Mouse (Mus musculus) hindbrain, embryonic 12.5 days (tissue): ENCODE results near the gene Dgki. TPM values are rescaled to one million over a fixed set of nuclear protein-coding genes. Genes with fewer than 3 reads are reported as not detected.

Source experiments
- ATAC-seq: fragments of 200-750 bp; cut with Nextera tagmentation; 2 replicates; pipeline ENCODE4 v1.8.0; 2017; ENCODE audit warnings: moderate TSS enrichment; ENCODE audit not compliant: low FRiP score
- H3K27ac ChIP-seq: fragments of 300-500 bp; sonication (generic); 2 replicates; pipeline ENCODE4 v1.5.1; 2016; ENCODE audit warnings: mild to moderate bottlenecking
- H3K27me3 ChIP-seq: fragments of 300-500 bp; sonication (generic); 2 replicates; pipeline ENCODE4 v1.6.1; 2016; ENCODE audit warnings: mild to moderate bottlenecking
- H3K36me3 ChIP-seq: fragments of 300-500 bp; sonication (generic); 2 replicates; pipeline ENCODE4 v1.6.1; 2016; ENCODE audit warnings: mild to moderate bottlenecking
- H3K4me1 ChIP-seq: fragments of 300-500 bp; sonication (generic); 2 replicates; pipeline ENCODE4 v1.6.1; 2016
- H3K4me2 ChIP-seq: fragments of 300-500 bp; sonication (generic); replicated peaks from 2 replicates; pipeline ENCODE4 v1.6.1; 2016; ENCODE audit warnings: mild to moderate bottlenecking
- H3K4me3 ChIP-seq: fragments of 300-500 bp; sonication (generic); 2 replicates; pipeline ENCODE4 v1.5.1; 2016; ENCODE audit warnings: mild to moderate bottlenecking
- H3K9ac ChIP-seq: fragments of 300-500 bp; sonication (generic); 2 replicates; pipeline ENCODE4 v1.6.1; 2016; ENCODE audit warnings: mild to moderate bottlenecking, moderate library complexity
- H3K9me3 ChIP-seq: fragments of 300-500 bp; sonication (generic); replicated peaks from 2 replicates; pipeline ENCODE4 v1.6.1; 2016; ENCODE audit warnings: mild to moderate bottlenecking
- WGBS: fragments of 180-500 bp; shearing (Covaris S2); methylation state at CpG from one replicate; pipeline ENCODE4 v1.1.7; 2016; 5-methylcytosine and 5-hydroxymethylcytosine counted together
- polyA plus RNA-seq: library from polyadenylated mRNA; unstranded; fragments of >200 nt; fragmentation: Nextera tagmentation; extraction: Ambion mirVana; gene quantifications from 2 replicates; pipeline ENCODE4 v1.2.1, GENCODE M21; 2016

Gene Dgki
- polyA plus RNA-seq, 1 experiment from 2014 or later, result 4.2 TPM

- Histone ChIP-seq H3K27ac (no peak overlapping the region), H3K9ac (no peak overlapping the region), H3K4me1 (peaks cover 6% of the 10 kb centered on the region; the same call in 1 of the 2 replicates), H3K27me3 (no peaks in the 10 kb centered on the region), H3K36me3 (no peaks in the 10 kb centered on the region), H3K4me2 (no peak overlapping the region), H3K4me3 (no peak overlapping the region), H3K9me3 (no peaks in the 10 kb centered on the region)
- 94% methylated on average over 3 of the region's 3 CpGs for WGBS
- no peak for ATAC-seq
Observed at GRCm38 (mm10) chr6:36816666-36817065, 483.3 kb downstream of the Dgki start.

GRCm38 (mm10) chr6:36815992-36816391, 484.0 kb downstream of the Dgki start:
- Histone ChIP-seq H3K9ac (no peak overlapping the region), H3K36me3 (no peaks in the 10 kb centered on the region), H3K27ac (no peak overlapping the region), H3K4me3 (no peak overlapping the region), H3K27me3 (no peaks in the 10 kb centered on the region), H3K4me1 (peaks cover 7% of the 10 kb centered on the region), H3K4me2 (no peak overlapping the region), H3K9me3 (no peaks in the 10 kb centered on the region)
- 83% methylated on average over 2 of the region's 2 CpGs for WGBS
- ATAC-seq, result no peak

- 73% methylated on average over 7 of the region's 7 CpGs for WGBS
- no peaks in the 10 kb centered on the region for H3K9me3 ChIP-seq
- no peak for ATAC-seq
- H3K4me3 ChIP-seq, result no peak overlapping the region
- H3K27me3 ChIP-seq, result no peaks in the 10 kb centered on the region
- H3K27ac ChIP-seq, result no peak overlapping the region
- H3K4me1 ChIP-seq, result peaks cover 12% of the 10 kb centered on the region
- H3K4me2 ChIP-seq, result no peak overlapping the region
- no peak overlapping the region for H3K9ac ChIP-seq
- no peaks in the 10 kb centered on the region for H3K36me3 ChIP-seq
Observed at GRCm38 (mm10) chr6:36812666-36813515, 487.1 kb downstream of the Dgki start.

- peak; percentile 20; the same call in 1 of the 2 replicates for ATAC-seq
- Histone ChIP-seq H3K27me3 (no peaks in the 10 kb centered on the region), H3K9me3 (no peaks in the 10 kb centered on the region), H3K4me1 (peaks cover 17% of the 10 kb centered on the region), H3K4me2 (peak overlapping the region; percentile 59), H3K9ac (peak overlapping the region; percentile 79; the same call in 1 of the 2 replicates), H3K36me3 (no peaks in the 10 kb centered on the region), H3K4me3 (peak overlapping the region; percentile 54), H3K27ac (peak overlapping the region; percentile 85)
- 8% methylated on average over 5 of the region's 5 CpGs for WGBS
Observed at GRCm38 (mm10) chr6:36810448-36810847, 489.5 kb downstream of the Dgki start.

GRCm38 (mm10) chr6:36809747-36810285, 490.2 kb downstream of the Dgki start, which contains the start of gene Ptn:
Gene Ptn, minus strand, starts transcription at chr6:36810220.
- Histone ChIP-seq H3K9me3 (no peaks in the 10 kb centered on the region), H3K9ac (peak within 1 kb of the TSS; percentile 79), H3K27ac (peak within 1 kb of the TSS; percentile 85), H3K4me3 (peak within 1 kb of the TSS; percentile 54), H3K4me1 (peaks cover 17% of the 10 kb centered on the region), H3K36me3 (no peaks in the 10 kb centered on the region), H3K4me2 (peak within 1 kb of the TSS; percentile 59), H3K27me3 (no peaks in the 10 kb centered on the region)
- WGBS, result under 1% methylated on average over 15 of the region's 15 CpGs
- peak; percentile 85 for ATAC-seq

- H3K9ac ChIP-seq, result peak overlapping the region; percentile 79
- peak; percentile 61 for ATAC-seq
- no peaks in the 10 kb centered on the region for H3K27me3 ChIP-seq
- H3K4me1 ChIP-seq, result peaks cover 17% of the 10 kb centered on the region
- H3K4me3 ChIP-seq, result peak overlapping the region; percentile 54
- 2% methylated on average over 7 of the region's 7 CpGs for WGBS
- H3K4me2 ChIP-seq, result peak overlapping the region; percentile 59
- H3K9me3 ChIP-seq, result no peaks in the 10 kb centered on the region
- peak overlapping the region; percentile 85 for H3K27ac ChIP-seq
- H3K36me3 ChIP-seq, result no peaks in the 10 kb centered on the region
Observed at GRCm38 (mm10) chr6:36809311-36809726, 490.7 kb downstream of the Dgki start.

GRCm38 (mm10) chr6:36808306-36809058, 491.5 kb downstream of the Dgki start:
- H3K27me3 ChIP-seq, result no peaks in the 10 kb centered on the region
- 20% methylated on average over 7 of the region's 7 CpGs for WGBS
- no peaks in the 10 kb centered on the region for H3K9me3 ChIP-seq
- peak overlapping the region; percentile 54 for H3K4me3 ChIP-seq
- peak overlapping the region; percentile 85; the same call in 1 of the 2 replicates for H3K27ac ChIP-seq
- ATAC-seq, result no peak
- H3K4me1 ChIP-seq, result peaks cover 17% of the 10 kb centered on the region
- peak overlapping the region; percentile 79 for H3K9ac ChIP-seq
- H3K4me2 ChIP-seq, result peak overlapping the region; percentile 59
- no peaks in the 10 kb centered on the region for H3K36me3 ChIP-seq

- Histone ChIP-seq H3K27ac (no peak overlapping the region), H3K27me3 (no peaks in the 10 kb centered on the region), H3K36me3 (no peaks in the 10 kb centered on the region), H3K4me3 (peak overlapping the region; percentile 14; the same call in 1 of the 2 replicates), H3K4me1 (peaks cover 17% of the 10 kb centered on the region), H3K9ac (no peak overlapping the region), H3K9me3 (no peaks in the 10 kb centered on the region), H3K4me2 (peak overlapping the region; percentile 24)
- ATAC-seq, result no peak
- WGBS, result 75% methylated on average over 6 of the region's 6 CpGs
Observed at GRCm38 (mm10) chr6:36806906-36807305, 493.1 kb downstream of the Dgki start.

- WGBS, result 73% methylated on average over 5 of the region's 5 CpGs
- Histone ChIP-seq H3K9me3 (no peaks in the 10 kb centered on the region), H3K27ac (no peak overlapping the region), H3K4me3 (no peak overlapping the region), H3K36me3 (no peaks in the 10 kb centered on the region), H3K4me2 (no peak overlapping the region), H3K9ac (no peak overlapping the region), H3K27me3 (no peaks in the 10 kb centered on the region), H3K4me1 (peaks cover 14% of the 10 kb centered on the region)
- ATAC-seq, result no peak
Observed at GRCm38 (mm10) chr6:36800309-36800946, 499.6 kb downstream of the Dgki start.

- H3K27ac ChIP-seq, result peak overlapping the region; percentile 72
- WGBS, result 25% methylated on average over 3 of the region's 3 CpGs
- no peak overlapping the region for H3K4me3 ChIP-seq
- H3K4me2 ChIP-seq, result peak overlapping the region; percentile 15; the same call in 1 of the 2 replicates
- no peaks in the 10 kb centered on the region for H3K9me3 ChIP-seq
- H3K4me1 ChIP-seq, result peaks cover 14% of the 10 kb centered on the region
- no peak overlapping the region for H3K9ac ChIP-seq
- no peaks in the 10 kb centered on the region for H3K36me3 ChIP-seq
- ATAC-seq, result peak; percentile 71
- no peaks in the 10 kb centered on the region for H3K27me3 ChIP-seq
Observed at GRCm38 (mm10) chr6:36797066-36797655, 502.8 kb downstream of the Dgki start.
